Mouse (Mus musculus) stomach, embryonic 16.5 days (tissue): ENCODE measurements around the gene Gkap1. TPM values are rescaled to one million over a fixed set of nuclear protein-coding genes. Genes with fewer than 3 reads are reported as not detected.

ENCODE experiments used
- ATAC-seq: fragments of 200-750 bp; cut with Nextera tagmentation; 2 replicates; pipeline ENCODE4 v1.8.0; 2017; ENCODE audit warnings: moderate number of reproducible peaks, moderate TSS enrichment; ENCODE audit not compliant: insufficient read depth, low FRiP score
- H3K27ac ChIP-seq: fragments of 300-500 bp; sonication (generic); 2 replicates; pipeline ENCODE4 v1.5.1; 2014; ENCODE audit warnings: low read length
- H3K27me3 ChIP-seq: fragments of 300-500 bp; sonication (generic); 2 replicates; pipeline ENCODE4 v1.6.1; 2014; ENCODE audit warnings: low read length, control low read depth, mixed read lengths; ENCODE audit not compliant: control insufficient read depth, insufficient read depth
- H3K36me3 ChIP-seq: fragments of 300-500 bp; sonication (generic); 2 replicates; pipeline ENCODE4 v1.6.1; 2014; ENCODE audit warnings: low read length; ENCODE audit not compliant: control insufficient read depth, insufficient read depth
- H3K4me1 ChIP-seq: fragments of 300-500 bp; sonication (generic); 2 replicates; pipeline ENCODE4 v1.6.1; 2014; ENCODE audit warnings: low read length, control low read depth, mixed read lengths; ENCODE audit not compliant: control insufficient read depth, insufficient read depth
- H3K4me2 ChIP-seq: fragments of 300-500 bp; sonication (generic); 2 replicates; pipeline ENCODE4 v1.6.1; 2014; ENCODE audit warnings: low read depth, low read length, mixed read lengths
- H3K4me3 ChIP-seq: fragments of 300-500 bp; sonication (generic); replicated peaks from 2 replicates; pipeline ENCODE4 v1.5.1; 2014; ENCODE audit warnings: mild to moderate bottlenecking, low read length
- H3K9ac ChIP-seq: fragments of 300-500 bp; sonication (generic); 2 replicates; pipeline ENCODE4 v1.6.1; 2014; ENCODE audit warnings: low read length
- H3K9me3 ChIP-seq: fragments of 300-500 bp; sonication (generic); replicated peaks from 2 replicates; pipeline ENCODE4 v1.6.1; 2016; ENCODE audit warnings: low read length, control low read depth; ENCODE audit not compliant: control insufficient read depth
- WGBS: fragments of 180-500 bp; shearing (Covaris S2); extraction: QIAGEN DNeasy Blood & Tissue Kit; methylation state at CpG from one replicate; pipeline ENCODE4 v1.1.7; 2014; 5-methylcytosine and 5-hydroxymethylcytosine counted together
- polyA plus RNA-seq: library from polyadenylated mRNA; unstranded; fragments of >200 nt; fragmentation: Nextera tagmentation; extraction: Ambion mirVana; gene quantifications from 2 replicates; pipeline ENCODE4 v1.2.1, GENCODE M21; 2015

Gene Gkap1
- polyA plus RNA-seq, 1 experiment from 2014 or later = 17.3 TPM

DNA sequence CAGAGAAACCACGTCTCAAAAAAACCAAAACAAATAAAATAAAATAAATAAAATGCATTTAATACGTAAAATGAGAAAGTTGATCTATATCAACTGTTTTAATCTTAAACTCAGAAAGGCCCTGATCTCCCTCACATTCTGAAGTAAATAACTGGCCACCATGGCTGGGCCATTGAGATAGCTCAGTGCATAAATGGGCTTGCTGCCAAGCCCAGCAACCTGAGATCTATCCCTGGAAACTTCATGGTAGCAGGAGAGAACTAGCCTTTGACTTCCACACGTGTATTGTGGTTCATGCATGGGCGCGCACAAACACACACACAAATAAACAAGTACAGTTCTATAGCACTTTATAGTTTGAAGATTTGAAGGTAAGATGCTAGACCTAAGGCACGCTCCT lies 74.2 kb downstream of the Gkap1 start:
- no peak overlapping the region for H3K27ac ChIP-seq
- H3K36me3 ChIP-seq = peaks cover 5% of the 10 kb centered on the region
- no peaks in the 10 kb centered on the region for H3K4me1 ChIP-seq
- H3K4me3 ChIP-seq = no peak overlapping the region
- H3K4me2 ChIP-seq = no peak overlapping the region
- H3K9ac ChIP-seq = no peak overlapping the region
- ATAC-seq = no peak
- no peaks in the 10 kb centered on the region for H3K27me3 ChIP-seq
- H3K9me3 ChIP-seq = no peaks in the 10 kb centered on the region
- 85% methylated on average over 6 of the region's 6 CpGs for WGBS

- no peak overlapping the region for H3K4me3 ChIP-seq
- no peak overlapping the region for H3K4me2 ChIP-seq
- H3K9ac ChIP-seq = no peak overlapping the region
- ATAC-seq = no peak
- H3K9me3 ChIP-seq = no peaks in the 10 kb centered on the region
- no peaks in the 10 kb centered on the region for H3K4me1 ChIP-seq
- 82% methylated on average over 7 of the region's 7 CpGs for WGBS
- H3K36me3 ChIP-seq = peaks cover 5% of the 10 kb centered on the region
- H3K27ac ChIP-seq = no peak overlapping the region
- no peaks in the 10 kb centered on the region for H3K27me3 ChIP-seq
Measured at GRCm38 (mm10) chr13:58197981-58198640, 77.4 kb downstream of the Gkap1 start.

DNA sequence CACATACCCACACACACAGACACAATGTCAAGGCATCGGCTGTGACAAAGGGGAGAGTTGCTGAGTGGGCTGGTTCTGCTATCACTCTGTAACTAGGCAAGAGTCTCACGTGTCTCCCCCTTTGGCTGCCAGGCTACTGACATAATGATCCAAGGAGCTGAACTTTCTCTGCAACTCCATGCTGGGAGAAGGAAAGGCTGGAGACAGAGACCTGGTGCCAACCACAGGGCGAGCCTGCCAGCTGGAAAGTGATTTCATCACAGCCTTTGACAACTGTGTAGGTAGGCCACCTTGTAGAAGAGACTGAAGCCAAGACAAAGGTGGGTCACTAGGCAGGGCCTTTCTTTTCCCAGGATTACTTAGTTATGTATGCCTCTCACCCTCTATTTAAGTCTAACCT lies 78.3 kb downstream of the Gkap1 start:
- no peak overlapping the region for H3K9ac ChIP-seq
- 79% methylated on average over 3 of the region's 3 CpGs for WGBS
- ATAC-seq = no peak

GRCm38 (mm10) chr13:58194908-58195307 lies 80.6 kb downstream of the Gkap1 start:
- WGBS = 89% methylated on average over 3 of the region's 3 CpGs
- H3K4me2 ChIP-seq = no peak overlapping the region
- no peak for ATAC-seq
- peaks cover 20% of the 10 kb centered on the region for H3K36me3 ChIP-seq
- H3K4me1 ChIP-seq = no peaks in the 10 kb centered on the region
- H3K9ac ChIP-seq = no peak overlapping the region
- no peak overlapping the region for H3K27ac ChIP-seq
- no peaks in the 10 kb centered on the region for H3K27me3 ChIP-seq
- H3K4me3 ChIP-seq = no peak overlapping the region
- H3K9me3 ChIP-seq = no peaks in the 10 kb centered on the region

More for the DNA sequence above, 78.3 kb downstream of the Gkap1 start:
- Histone ChIP-seq H3K36me3 (peaks cover 5% of the 10 kb centered on the region), H3K9me3 (no peaks in the 10 kb centered on the region), H3K4me3 (no peak overlapping the region), H3K27ac (no peak overlapping the region), H3K27me3 (no peaks in the 10 kb centered on the region), H3K4me1 (no peaks in the 10 kb centered on the region), H3K4me2 (no peak overlapping the region)

- H3K36me3 ChIP-seq = peaks cover 20% of the 10 kb centered on the region
- no peak overlapping the region for H3K27ac ChIP-seq
- 93% methylated on average over 3 of the region's 3 CpGs for WGBS
Measured at GRCm38 (mm10) chr13:58193221-58193620, 82.3 kb downstream of the Gkap1 start.

GRCm38 (mm10) chr13:58192146-58192545 lies 83.4 kb downstream of the Gkap1 start:
- WGBS = 91% methylated on average over 6 of the region's 6 CpGs
- ATAC-seq = no peak

More at GRCm38 (mm10) chr13:58193221-58193620, 82.3 kb downstream of the Gkap1 start:
- Histone ChIP-seq H3K4me1 (no peaks in the 10 kb centered on the region), H3K9me3 (no peaks in the 10 kb centered on the region), H3K4me2 (no peak overlapping the region), H3K4me3 (no peak overlapping the region), H3K9ac (no peak overlapping the region), H3K27me3 (no peaks in the 10 kb centered on the region)
- no peak for ATAC-seq

GRCm38 (mm10) chr13:58191516-58191915 lies 84.0 kb downstream of the Gkap1 start:
- Histone ChIP-seq H3K4me3 (no peak overlapping the region), H3K4me2 (no peak overlapping the region), H3K9me3 (no peaks in the 10 kb centered on the region), H3K4me1 (no peaks in the 10 kb centered on the region), H3K27me3 (no peaks in the 10 kb centered on the region), H3K9ac (no peak overlapping the region), H3K27ac (no peak overlapping the region), H3K36me3 (peaks cover 15% of the 10 kb centered on the region)
- 99% methylated on average over 14 of the region's 14 CpGs for WGBS
- ATAC-seq = no peak

More at GRCm38 (mm10) chr13:58192146-58192545, 83.4 kb downstream of the Gkap1 start:
- Histone ChIP-seq H3K27me3 (no peaks in the 10 kb centered on the region), H3K36me3 (peaks cover 15% of the 10 kb centered on the region), H3K4me1 (no peaks in the 10 kb centered on the region), H3K4me2 (no peak overlapping the region), H3K27ac (no peak overlapping the region), H3K4me3 (no peak overlapping the region), H3K9me3 (no peaks in the 10 kb centered on the region), H3K9ac (no peak overlapping the region)

DNA sequence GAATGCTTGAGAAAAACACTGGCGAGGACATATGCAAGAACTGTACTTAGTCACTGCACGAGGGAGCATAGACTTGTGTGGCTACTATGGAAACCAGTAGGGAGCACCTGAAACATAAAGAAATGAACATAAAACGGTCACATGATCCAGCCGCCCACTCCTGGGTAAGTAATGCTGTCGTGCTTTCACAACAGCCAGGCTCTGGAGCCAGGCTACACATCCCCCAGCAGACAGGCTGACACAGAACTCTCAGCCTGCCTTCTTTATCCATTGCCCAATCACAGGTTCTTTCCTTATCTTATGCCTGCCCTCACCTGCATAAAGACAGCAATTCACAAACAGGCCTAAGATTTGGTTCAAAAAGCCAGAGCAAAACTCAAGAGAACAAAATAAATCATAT lies 86.0 kb downstream of the Gkap1 start:
- Histone ChIP-seq H3K4me1 (no peaks in the 10 kb centered on the region), H3K36me3 (peaks cover 15% of the 10 kb centered on the region), H3K27ac (no peak overlapping the region), H3K9me3 (no peaks in the 10 kb centered on the region), H3K9ac (no peak overlapping the region), H3K27me3 (no peaks in the 10 kb centered on the region), H3K4me2 (no peak overlapping the region), H3K4me3 (no peak overlapping the region)
- WGBS = 74% methylated on average over 5 of the region's 5 CpGs
- no peak for ATAC-seq

DNA sequence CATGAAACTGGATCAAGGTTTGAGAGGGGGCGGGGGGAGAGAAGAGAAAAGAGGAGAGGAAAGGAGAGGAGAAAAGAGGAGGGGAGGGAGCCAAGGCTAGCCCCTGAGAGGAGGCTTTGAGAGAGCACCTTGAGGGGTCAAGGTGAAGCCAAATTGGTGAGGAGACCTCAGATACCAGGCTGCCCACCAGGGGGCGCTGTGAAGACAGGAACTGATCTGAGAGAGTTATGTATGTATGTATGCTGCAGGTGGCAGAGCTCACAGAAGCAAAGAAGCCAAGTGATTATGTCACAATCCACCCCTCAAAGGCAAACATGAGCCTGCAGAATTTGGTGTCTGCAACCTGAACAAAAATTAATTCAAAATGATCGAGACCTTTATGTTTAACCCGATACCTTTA lies 87.1 kb downstream of the Gkap1 start:
- ATAC-seq = peak; percentile 33; the same call in 1 of the 2 replicates
- WGBS = 54% methylated on average over 4 of the region's 4 CpGs
- Histone ChIP-seq H3K9ac (no peak overlapping the region), H3K4me3 (no peak overlapping the region), H3K27me3 (no peaks in the 10 kb centered on the region), H3K4me1 (no peaks in the 10 kb centered on the region), H3K27ac (no peak overlapping the region), H3K4me2 (no peak overlapping the region), H3K36me3 (peaks cover 15% of the 10 kb centered on the region), H3K9me3 (no peaks in the 10 kb centered on the region)
